Mouse (Mus musculus) adrenal gland, postnatal 14 days (tissue): Measurements from ENCODE around the gene Atp13a2. TPM values are rescaled to one million over a fixed set of nuclear protein-coding genes. Genes with fewer than 3 reads are reported as not detected.

Experiments
- DNase-seq: peaks from one replicate; pipeline ENCODE4 v3.0.0; 2021; ENCODE audit warnings: mixed read lengths
- long read RNA-seq, 2 experiments: library from polyadenylated mRNA; stranded (forward); transcript quantifications; one replicate each; pipeline ENCODE4 v2.0.0; 2021
- total RNA-seq: library from RNA; stranded (reverse); gene quantifications from 2 replicates; pipeline ENCODE4 v1.2.3, GENCODE M21; 2021

Atp13a2 gene
- 28.7 and 37.1 TPM in 2 replicates for total RNA-seq
- long read RNA-seq, experiment 1, transcript Atp13a2-201 (29 exons, 3,956 nt), result major isoform, 20 of 65 reads
- long read RNA-seq, experiment 1, transcript Atp13a2-203 (29 exons, 3,882 nt), result minor isoform, 15 of 65 reads
- long read RNA-seq, experiment 1, partial matches to known transcripts, result 15 of 65 reads
- long read RNA-seq, experiment 1, other reads (novel, unspliced or antisense), result 15 of 65 reads
- long read RNA-seq, experiment 2, transcript Atp13a2-201 (29 exons, 3,956 nt), result major isoform, 17 of 57 reads
- long read RNA-seq, experiment 2, transcript Atp13a2-203 (29 exons, 3,882 nt), result minor isoform, 9 of 57 reads
- long read RNA-seq, experiment 2, partial matches to known transcripts, result 18 of 57 reads
- long read RNA-seq, experiment 2, other reads (novel, unspliced or antisense), result 13 of 57 reads

DNA sequence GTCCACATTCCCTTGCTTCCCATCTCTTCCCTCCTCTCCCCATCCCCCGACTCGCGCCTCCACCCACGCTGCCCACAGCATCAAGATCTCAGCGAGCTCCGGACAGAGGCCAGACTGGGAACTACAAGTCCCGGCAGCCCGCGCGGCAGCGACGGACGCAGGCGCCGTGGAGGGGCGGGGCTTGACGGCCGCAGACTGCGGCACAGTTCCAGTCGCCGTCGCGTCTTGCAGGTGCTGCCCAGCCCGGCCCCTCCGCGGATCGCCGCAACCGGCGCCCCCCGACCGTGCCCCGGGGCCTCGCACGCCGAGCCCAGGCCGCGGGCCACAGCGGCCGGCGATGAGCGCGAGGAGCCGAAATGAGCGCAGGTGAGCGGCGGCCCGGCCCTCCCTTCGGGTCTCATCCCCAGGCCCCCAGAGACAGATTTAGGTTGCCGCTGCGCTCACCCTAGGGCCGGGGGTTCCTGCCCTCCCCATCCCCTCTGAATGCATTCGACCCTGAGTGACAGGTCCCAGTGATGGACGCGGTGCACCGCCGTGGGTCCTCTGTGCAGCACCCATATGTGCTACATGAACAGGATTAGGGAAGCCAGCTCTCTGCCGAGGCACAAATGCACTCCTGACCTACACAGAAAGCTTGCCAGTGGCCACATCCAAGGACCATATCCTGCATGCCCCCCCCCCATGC is at the start of gene Atp13a2:
Atp13a2 (plus strand) TSS at position 163 of the 685 bp plus-strand sequence.
- peak; percentile 94 for DNase-seq

DNA sequence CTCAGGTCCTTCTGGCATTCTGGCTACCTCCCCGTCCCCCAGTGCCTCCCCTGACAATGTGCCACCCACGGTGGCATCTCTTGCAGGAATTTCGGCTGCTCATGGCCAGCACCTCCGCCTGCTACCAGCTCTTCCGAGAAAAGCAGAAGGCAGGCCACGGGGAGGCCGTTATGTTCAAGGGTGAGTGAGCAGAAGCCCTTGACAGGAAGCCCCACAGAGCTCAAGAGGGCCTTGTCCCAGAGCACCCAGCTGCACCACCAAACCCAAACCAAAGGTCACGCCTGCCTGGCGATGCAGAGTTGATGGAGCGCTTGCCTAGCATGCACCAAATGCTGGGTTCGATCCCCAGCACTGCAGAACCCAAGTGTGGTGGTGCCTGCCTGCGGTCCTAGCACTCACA is 42.3 kb upstream of the Atp13a2 start:
- DNase-seq, result no peak

DNA sequence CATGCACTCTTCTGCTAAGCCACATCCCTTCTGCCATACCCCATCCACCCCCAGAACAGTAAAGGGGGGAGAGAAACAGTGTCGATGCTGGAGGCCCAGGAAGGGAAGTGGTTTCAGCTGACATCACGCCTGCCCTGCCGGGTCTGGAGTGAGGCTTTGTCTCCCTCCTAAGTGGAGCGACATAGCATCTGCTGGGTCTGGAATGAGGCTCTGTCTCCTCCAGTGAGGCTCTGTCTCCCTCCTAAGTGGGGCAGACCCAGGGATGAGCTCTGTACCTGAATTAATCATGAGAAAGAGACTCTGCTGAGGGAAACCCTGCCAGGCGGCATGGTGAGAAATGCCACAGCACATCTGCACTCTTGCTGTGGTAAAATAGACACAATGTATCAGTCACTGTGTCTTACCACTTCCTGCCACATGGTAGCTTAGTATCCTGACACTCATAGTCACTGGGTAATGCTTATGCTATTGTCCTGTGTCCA is 41.7 kb upstream of the Atp13a2 start:
- peak; percentile 24 for DNase-seq

DNA sequence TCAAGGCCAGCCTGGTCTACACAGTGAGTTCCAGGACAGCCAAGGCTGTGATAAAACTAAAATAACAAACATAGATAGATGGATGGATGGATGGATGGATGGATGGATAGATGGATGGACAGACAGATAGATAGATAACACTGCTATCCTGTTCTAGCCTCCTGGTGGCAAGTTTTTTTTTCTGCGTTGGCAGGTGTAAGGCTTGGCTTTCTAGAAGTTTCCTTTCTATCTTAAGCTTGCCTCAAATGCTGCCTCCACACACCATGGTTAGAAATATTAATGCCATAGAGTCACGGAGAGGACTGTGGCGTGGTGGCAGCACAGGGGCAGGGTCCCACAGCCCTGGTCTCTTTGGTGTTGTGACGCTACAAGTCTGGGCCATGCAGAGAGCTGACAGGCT is 41.1 kb upstream of the Atp13a2 start:
- DNase-seq, result no peak

DNA sequence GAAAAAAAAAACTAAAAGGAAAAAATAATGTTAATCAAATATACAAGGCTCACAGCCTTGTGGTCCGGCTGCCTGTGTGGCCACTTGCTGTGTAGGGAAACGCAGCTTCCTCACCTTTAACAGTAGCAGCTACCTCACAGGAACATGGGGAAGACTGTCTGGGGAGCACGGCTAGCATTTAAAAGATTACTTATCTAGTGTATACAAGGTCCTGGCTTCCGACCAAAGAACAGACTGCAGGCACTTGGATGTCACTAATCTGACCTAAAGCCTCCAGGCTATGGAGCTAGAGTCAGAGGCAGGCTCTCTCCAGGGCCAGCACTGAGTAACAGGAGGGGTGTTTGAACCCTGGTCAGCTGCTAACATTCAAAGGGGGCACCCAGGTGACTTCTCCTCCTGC is 40.6 kb upstream of the Atp13a2 start:
- no peak for DNase-seq

DNA sequence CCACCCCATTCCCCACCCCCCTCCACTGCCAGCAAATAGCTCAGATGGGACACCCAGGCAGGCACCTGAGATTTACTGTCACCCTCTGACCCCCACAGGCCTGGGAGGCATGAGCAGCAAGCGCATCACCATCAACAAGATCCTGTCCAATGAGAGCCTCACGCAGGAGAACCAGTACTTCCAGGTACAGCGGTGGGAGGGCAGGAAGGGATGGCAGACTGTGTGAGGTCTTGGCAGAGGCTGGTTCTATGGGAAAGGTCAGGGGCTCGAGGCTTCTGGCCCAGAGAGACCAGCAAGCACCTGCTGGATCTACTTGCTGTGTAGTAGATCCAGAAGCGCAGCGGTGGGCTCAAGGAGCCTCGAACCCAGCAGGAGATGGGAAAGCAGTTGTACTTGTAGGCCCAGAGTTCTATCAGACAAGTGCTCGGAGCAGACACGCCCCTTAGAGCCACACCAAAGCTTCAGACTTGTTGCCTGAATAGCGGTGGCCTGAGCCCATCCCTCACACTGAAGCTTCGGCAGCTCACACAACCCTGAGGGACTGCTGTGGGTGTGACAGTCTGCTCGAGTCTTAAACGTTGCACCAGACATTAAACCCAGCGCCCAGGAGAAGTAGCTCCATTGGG is 40.0 kb upstream of the Atp13a2 start:
- no peak for DNase-seq

DNA sequence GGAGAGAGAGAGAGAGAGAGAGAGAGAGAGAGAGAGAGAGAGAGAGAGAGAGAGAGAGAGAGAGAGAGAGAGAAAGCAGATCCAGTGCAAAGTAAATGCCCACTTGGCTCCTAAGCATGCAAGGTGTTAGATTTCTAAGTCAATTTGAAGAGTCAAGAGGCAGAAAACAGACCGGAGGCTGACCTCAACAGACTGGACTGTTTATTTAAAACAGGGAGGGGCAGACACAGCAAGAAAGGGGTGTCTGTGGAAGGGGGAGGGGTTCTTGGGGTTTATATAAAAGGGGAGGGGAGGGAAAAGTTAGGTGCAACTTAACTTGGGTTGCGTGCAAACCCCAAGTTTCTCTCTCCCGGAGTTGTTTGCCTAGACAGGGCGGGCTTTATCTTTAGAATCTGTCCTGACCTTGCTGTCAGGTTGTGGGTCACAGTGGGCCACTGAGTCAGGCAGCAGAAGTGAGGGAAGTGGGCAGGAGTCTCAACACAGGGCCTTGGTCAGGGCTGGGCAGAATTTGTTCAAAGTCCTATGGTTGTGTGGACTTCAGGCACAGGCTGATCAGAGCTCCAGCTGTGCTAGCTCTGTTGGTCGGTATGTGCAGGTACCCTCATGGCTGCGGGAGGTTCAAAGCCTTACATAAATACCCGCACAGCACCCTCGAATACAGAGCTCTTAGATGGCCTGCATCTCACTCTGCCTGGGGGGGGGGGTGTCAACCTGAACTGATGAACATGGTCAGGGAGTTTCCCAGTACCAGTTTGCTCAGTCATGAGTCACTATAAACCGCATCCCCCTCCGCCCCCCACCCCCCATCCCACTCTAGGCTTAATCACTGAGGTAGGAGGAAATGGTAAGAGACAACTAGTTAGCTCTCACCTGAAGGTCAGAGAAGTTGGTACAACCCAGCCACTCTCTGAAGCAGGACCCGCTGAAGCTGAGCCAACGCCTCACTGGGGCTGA is 38.9 kb upstream of the Atp13a2 start:
- DNase-seq, result no peak

DNA sequence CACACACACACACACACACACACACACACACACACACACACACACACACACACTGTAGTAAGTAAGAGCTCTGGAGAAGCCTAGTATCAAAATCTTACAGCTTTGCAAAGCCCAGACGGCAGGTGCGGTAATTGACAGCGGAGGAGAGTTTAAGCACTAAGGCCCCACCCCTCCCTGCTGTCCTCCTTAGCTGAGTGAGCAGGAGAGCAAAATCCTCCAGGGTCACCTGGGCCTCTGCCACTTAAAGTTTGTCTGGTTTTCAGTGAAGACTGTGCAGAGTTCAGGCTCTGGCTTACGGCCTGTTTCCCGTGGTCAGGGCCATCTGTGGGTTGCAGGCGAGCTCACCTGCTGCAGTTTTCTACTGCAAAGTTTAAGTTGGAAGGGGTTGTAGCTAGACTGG is 38.2 kb upstream of the Atp13a2 start:
- no peak for DNase-seq

DNA sequence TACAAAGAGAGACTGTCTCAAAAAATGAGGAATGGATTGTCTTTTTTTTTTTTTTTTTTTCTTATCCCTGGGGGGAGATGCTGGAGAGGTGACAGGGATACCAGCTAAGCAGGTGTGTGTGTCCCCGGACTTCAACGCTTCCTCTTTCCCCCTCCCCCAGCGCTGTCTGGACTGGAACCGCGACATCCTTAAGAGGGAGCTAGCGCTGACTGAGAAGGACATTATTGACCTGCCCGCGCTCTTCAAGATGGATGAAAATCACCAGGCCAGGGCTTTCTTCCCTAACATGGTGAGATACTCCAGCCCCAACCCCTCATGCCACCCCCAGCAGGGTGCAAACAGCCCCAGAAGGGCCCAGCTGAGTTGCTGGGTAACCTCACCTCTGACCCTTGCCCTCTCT is 37.6 kb upstream of the Atp13a2 start:
- DNase-seq, result no peak

DNA sequence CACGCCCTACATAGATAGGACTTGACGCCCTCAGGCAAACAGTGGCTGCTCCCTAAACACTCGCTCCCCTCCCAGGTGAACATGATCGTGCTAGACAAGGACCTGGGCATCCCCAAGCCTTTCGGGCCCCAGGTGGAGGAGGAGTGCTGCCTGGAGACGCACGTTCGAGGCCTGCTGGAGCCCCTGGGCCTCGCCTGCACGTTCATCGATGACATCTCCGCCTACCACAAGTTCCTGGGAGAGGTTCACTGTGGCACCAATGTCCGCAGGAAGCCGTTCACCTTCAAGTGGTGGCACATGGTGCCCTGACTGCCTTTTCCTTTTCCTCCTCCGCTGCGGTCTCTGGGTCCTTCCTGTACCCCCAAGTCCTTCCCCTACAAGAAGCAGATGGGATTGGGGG is 37.1 kb upstream of the Atp13a2 start:
- no peak for DNase-seq

DNA sequence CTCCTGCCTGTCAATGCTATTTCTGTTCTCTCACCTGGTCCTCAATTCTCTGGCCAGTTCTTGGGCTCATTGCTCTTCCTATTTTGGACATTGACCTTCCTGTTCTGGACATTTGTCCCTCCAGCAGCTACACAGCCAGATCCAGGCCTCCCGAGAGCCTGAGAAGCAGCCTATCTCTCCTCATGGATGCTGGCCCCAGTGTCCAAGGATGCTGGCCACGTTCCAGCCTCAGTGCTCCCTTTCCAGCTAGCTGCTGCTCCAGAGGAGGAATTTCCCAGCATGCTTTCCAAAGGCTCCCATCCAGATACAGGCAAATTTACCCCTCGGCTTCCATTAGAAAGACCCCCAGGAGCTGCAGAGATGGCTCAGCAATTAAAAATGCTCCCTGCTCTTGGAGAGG is 36.1 kb upstream of the Atp13a2 start:
- peak; percentile 54 for DNase-seq

DNA sequence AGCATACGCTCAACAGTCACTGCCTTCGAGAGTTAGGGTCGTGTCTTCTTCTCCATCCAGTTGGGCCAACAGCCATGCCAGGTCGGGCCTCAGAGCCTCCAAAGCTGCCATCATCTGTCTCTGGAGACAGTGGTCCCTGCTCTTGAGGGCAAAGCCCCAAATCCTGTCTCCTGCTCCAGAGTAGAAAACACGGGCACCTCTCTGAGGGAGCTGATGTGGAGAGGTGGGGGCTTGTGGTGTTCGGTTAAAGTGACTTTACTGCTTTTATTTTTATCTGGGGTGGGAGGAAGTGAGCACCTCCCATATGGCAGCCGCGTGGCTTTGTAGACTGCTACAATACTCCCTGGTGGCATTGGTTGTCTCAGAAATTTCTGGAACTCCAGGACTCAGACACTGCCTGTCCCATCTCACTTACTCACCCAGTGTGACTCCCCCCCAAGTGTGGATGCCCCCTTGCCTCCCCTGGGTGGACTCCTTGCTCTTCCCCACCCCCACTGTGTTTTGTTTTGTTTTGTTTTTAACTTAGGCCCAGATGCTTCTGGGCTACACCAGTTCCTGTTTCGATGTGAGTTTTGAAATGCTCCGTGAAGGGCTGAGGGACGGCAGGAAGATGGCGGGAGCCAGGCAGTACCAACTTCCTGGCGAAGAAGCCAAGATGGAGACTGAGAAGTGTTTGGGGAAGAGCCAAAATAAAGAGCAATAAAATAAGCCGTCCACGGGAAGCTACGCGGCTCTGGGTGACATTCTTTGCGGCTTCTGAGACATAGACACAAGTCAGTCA is 34.6 kb upstream of the Atp13a2 start:
- no peak for DNase-seq

DNA sequence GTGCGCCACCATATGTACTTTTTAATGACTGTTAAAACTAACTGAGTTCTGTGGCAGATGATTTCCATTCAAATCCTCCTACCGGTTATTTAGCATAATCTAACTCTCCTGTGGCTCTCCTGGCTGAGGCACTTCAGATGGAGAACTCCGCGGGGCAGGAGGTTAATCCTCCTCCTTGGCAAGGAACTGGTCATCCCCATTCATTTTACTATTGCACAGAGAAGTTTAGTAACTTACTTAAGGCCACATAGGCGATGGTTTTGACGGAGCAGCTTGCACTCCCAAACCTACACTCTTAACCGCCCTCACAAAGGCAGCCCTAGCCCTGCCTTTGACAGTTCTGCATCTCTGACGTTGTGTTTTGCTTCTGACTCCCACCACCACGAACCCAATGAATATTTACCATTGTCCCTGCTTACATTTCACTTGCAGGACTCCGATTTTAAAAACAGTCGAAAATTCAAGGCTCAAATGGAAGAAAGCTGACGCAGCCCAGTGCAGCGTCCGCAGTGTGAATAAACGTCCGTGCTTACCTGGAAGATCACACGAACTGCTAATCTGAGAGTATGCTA is 29.5 kb upstream of the Atp13a2 start:
- DNase-seq, result no peak

DNA sequence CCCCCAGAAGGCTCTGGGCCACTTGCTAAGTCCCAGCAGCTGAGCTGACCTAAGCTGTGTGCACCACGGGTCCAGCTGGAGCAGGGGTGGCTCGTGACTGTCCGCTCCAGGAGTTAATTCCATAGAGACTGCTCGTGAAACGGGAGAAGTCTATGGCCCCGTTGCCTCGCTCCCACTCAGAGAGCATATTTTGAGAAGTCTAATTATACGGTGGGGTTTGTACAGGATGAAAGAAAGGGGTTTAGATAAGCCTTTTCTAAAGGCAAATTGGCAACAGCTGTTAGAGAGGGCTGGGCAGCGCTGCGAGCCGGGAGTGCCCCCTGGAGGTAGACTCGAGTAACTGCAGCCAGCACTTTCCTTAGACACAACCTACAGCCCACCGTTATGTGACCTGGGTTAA is 28.9 kb upstream of the Atp13a2 start:
- peak; percentile 86 for DNase-seq

DNA sequence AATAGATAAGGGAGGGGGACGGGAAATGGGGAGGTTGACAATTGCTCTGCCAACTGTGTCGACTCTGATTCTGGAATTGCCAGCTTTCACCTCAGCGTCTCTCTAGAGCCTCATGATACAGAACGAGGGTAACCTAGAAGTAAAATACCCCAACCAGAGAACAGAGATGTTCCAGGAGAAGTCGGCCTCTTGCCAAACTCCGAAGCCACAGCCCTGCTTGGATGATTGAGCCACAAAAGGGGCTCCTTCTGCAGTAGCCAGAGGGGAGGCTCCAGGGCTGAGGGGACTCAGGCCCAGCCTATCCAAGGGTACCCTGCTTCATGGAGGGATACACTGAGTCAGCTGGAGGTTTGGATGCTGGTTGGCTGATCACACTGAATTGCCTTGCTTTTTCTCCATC is 28.4 kb upstream of the Atp13a2 start:
- no peak for DNase-seq

DNA sequence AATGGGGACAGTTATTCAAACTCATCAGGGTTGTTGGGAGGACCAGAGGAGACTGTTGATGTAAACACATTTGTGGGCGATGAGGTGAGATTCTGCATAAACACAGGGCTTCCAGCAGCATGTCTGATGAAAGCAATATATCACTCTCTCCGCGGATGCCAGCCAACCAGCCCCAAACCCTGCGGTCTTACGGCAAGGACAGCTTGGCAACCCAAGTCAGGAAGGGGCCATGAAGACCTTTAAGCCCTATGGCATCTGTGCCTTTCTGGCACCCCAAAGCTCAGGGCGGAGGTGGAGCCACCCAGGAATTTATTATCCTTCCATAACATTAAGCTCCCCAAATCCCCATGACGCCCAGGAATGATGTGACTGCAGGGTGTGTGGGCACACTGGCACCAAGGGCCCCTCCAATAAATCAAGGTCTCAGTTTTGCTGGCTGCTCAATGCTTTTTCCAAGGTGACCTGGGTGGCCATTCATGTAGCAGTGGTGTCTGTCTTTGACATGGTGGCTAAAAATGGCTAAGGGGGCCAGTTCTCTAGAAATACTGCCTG is 27.5 kb upstream of the Atp13a2 start:
- DNase-seq, result peak; percentile 23

DNA sequence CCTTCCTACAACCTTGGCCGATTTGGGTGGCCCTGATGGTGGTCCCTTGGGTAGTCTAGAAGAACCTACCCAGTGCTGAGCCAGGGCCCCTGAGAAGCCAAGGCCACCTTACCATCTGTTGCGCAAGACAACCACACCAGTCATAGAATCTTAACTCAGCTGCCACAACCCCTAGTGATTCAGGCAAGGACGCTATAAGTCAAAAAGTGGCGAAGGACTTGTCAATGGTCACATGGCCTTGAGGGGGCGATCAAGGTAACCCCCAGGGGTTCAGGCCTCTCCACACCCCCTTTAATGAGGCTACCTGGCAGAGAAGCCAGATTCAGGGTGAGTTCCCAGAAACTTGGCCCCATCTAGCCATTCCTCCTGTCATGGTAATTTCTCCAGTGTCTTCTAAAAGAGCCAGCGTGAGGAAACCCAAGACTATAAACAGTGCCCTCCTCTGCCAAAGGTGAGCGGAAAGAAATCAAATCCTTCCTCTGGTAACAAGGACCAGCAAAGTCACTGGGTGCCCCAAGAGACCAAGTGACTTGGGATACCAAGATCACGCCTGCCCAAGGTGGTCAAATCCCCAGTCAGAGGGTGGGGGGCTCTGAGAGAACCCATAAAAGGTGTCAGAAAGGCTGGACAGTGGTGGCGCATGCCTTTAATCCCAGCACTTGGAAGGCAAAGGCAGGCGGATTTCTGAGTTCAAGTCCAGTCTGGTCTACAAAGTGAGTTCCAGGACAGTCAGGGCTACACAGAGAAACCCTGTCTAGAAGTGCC is 26.8 kb upstream of the Atp13a2 start:
- peak; percentile 71 for DNase-seq

DNA sequence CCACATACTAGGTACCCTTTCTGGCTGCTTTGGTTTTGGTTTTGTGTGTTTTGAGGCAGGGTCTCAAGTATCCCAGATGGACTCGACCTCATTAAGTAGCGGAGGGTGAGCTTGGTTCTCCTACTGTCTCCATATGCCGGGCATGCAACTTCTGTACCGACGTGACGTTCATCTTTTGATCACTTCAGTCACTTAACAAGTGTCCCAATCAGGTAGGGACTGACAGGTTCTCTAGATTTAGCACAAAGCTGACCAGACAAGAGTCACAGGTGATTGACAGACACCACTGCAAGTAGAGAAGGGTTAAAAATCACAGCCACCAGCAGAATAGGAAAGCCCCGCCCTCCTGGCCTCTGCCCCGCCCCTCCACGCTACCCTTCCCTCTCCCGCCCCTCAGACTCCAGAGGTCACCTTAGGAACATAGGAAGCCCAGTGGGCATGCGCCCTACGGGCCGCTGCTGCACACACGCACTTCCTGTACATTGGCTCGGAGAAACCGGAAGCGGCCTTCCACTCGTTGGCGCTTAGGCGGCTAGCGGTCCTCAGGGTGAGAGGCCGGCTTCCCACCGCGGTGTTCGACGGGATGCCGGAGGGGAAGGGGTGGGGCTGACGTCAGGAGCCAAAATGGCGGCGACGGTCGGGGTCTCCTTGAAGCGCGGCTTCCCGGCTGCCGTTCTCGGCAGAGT is 25.7 kb upstream of the Atp13a2 start, which contains the start of gene Sdhb:
Sdhb (plus strand) TSS at position 423 of the 686 bp plus-strand sequence.
- DNase-seq, result peak; percentile 98
